Mouse (Mus musculus): Measurements from ENCODE around the gene Mrpl45.

GRCm38 (mm10) chr11:97280216-97280861 lies 35.2 kb upstream of the Mrpl45 start, which contains the start of gene Npepps:
- TF ChIP-seq CTCF (IDR thresholded peaks at IDR 0.05; ENCODE audit: extremely low read depth, insufficient read length, insufficient replicate concordance, low read depth, low read length) (no peak), POLR2A (IDR thresholded peaks at IDR 0.05; ENCODE audit: low read depth, low read length) (peak; percentile 69; the same call in 1 of the 2 replicates)

All from small intestine, adult 2 months (tissue).